Mouse (Mus musculus): ENCODE measurements around the gene Mtch2.

The Mtch2 gene

DNA sequence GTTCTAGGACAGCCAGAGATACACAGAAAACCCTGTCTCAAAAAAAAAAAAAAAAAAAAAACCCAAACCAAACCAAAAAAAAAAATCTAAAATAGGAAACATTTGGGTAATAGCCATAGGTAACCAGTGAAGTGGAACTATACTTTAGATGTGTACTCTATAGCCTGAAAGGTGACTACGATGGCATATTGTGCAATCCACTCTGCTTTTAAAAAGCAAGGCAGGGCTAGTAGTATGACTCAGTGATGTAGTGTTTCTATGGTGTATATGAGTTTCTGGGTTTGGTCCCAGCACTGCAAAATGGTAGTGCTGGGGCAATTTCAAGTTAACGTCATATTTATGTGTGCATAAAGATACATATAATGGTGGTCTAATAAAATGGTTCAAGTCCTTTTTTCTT, 59.8 kb downstream of the Mtch2 start:
- no peak for DNase-seq (ENCODE audit: low read depth, low spot score)

DNA sequence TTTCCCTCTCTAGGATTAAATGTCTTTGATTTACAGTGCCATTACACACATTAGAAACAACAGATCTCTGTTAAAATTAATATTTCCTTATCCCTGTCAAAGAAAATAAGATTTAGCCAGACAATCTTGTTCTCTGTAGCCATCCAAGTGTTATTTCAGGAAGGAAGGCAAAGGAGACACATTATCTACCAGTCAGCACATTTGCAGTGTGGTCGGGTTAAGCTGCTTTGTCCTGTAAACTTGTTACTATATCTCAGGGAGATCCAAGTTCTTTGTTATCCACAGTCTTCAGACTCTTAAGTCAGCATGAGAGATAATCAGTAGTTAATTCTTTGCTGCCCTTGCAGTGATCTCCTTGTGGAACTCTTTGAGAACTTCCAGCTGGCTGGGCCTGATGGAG, 63.9 kb downstream of the Mtch2 start:
- DNase-seq (ENCODE audit: low read depth, low spot score): no peak

DNA sequence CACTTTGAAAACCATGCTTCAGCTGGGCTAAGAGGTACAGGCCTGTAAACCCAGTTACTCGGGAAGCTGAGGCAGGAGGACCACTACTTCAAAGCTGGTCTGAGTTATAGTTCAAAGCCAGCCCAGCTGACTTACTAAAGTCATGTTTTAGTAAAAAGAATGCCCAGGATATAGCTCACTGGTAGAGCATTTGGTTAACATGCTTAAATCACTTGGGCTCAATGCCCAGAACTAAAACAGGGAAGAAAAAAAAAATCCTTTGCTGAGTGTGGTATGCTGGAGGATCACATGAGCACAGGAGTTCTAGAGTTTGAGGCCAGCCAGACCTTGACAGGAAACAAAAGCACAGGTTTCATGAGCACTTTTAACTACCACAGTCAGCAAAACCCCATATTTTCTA, 64.7 kb downstream of the Mtch2 start:
- DNase-seq (ENCODE audit: low read depth, low spot score): no peak

DNA sequence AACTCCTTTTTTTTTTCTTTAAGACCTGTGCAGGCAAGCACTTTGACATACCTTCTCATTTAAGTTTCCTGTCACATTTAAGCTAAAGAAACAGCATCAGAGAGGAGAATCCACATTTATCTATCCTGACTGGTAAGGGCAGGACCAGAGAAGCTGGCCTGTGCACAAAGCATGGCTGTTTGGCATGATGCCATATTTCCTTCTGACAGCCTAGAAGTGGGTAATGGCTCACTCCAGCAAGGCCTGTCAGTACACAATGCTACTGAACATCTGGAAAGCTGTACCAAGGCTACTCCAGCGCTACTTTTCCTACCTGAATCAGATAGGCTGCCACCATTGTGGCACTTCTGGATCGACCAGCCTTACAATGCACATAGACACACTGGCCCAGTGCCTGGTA, 66.7 kb downstream of the Mtch2 start:
- no peak for DNase-seq (ENCODE audit: low read depth, low spot score)

DNA sequence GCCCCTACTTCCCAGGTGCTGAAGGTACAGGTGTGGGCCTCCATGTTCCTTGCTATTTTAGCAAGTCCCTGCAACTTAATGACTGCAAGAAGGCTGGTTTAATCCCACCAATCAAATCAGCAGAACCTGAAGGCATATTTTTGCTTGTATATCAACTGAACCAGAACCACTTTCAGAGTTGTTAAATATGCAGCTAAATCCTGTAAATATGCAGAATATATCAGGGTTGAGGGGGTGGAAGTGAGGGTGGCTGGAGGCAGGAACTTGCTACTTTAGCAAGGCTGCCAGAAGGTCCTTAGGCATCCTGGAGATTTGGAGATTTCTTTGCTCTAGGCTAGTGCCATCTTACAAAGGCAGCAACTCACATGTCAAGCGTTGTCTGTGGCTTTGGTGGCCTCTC, 68.6 kb downstream of the Mtch2 start:
- DNase-seq (ENCODE audit: low read depth, low spot score): no peak
